Mouse (Mus musculus) liver, embryonic 16.5 days (tissue): ENCODE results near the gene Zfp560. TPM values are rescaled to one million over a fixed set of nuclear protein-coding genes. Genes with fewer than 3 reads are reported as not detected.
"Not testable (repeated sequence)": the region's sequence is repeated elsewhere in the genome, so short reads cannot be mapped to it uniquely, and the experiment has no call there.

Experiments
- ATAC-seq: fragments of 200-750 bp; cut with Nextera tagmentation; 2 replicates; pipeline ENCODE4 v1.8.0; 2017; ENCODE audit warnings: low read depth, mild to moderate bottlenecking, moderate number of reproducible peaks, moderate library complexity
- H3K27ac ChIP-seq: fragments of 300-500 bp; sonication (generic); 2 replicates; pipeline ENCODE4 v1.5.1; 2014; ENCODE audit warnings: mild to moderate bottlenecking, low read length
- H3K27me3 ChIP-seq: fragments of 300-500 bp; sonication (generic); 2 replicates; pipeline ENCODE4 v1.6.1; 2014; ENCODE audit warnings: low read depth, low read length, mixed read lengths; ENCODE audit not compliant: control insufficient read depth, insufficient read depth
- H3K36me3 ChIP-seq: fragments of 300-500 bp; sonication (generic); 2 replicates; pipeline ENCODE4 v1.6.1; 2014; ENCODE audit warnings: mild to moderate bottlenecking; ENCODE audit not compliant: control insufficient read depth, insufficient read depth
- H3K4me1 ChIP-seq: fragments of 300-500 bp; sonication (generic); 2 replicates; pipeline ENCODE4 v1.6.1; 2014; ENCODE audit warnings: low read depth, low read length, mixed read lengths; ENCODE audit not compliant: control insufficient read depth
- H3K4me2 ChIP-seq: fragments of 300-500 bp; sonication (generic); 2 replicates; pipeline ENCODE4 v1.6.1; 2014; ENCODE audit warnings: low read depth, low read length, mixed read lengths
- H3K4me3 ChIP-seq: fragments of 300-500 bp; sonication (generic); 2 replicates; pipeline ENCODE4 v1.5.1; 2014; ENCODE audit warnings: low read depth, mild to moderate bottlenecking, low read length
- H3K9ac ChIP-seq: fragments of 300-500 bp; sonication (generic); 2 replicates; pipeline ENCODE4 v1.6.1; 2014; ENCODE audit warnings: low read depth, low read length
- H3K9me3 ChIP-seq: fragments of 300-500 bp; sonication (generic); replicated peaks from 2 replicates; pipeline ENCODE4 v1.6.1; 2016; ENCODE audit warnings: low read length; ENCODE audit not compliant: control insufficient read depth
- WGBS: fragments of 180-500 bp; shearing (Covaris S2); extraction: QIAGEN DNeasy Blood & Tissue Kit; methylation state at CpG from one replicate; pipeline ENCODE4 v1.1.7; 2014; ENCODE audit not compliant: insufficient replicate concordance; 5-methylcytosine and 5-hydroxymethylcytosine counted together
- polyA plus RNA-seq: library from polyadenylated mRNA; unstranded; fragments of >200 nt; fragmentation: Nextera tagmentation; extraction: Ambion mirVana; gene quantifications from 2 replicates; pipeline ENCODE4 v1.2.1, GENCODE M21; 2015

Zfp560 gene
- polyA plus RNA-seq, 1 experiment from 2014 or later, result 7.8 TPM

DNA sequence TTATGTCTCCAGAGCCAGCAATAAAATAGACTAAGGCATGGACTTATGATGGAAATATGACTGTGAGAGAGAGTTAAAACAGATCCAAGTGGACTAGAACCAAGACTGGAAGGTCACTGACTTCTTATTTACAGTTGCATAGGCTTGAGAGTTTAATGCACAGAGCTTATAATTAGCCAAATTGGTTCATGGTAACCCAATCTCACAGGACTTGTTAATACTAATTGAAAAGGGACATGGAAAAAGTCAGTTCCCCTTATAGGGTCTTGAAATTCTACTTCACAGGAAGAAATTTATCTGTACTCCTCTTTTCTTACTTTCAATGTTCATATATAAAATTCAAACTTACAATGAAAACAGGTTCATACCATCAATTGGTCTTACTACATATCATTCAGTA is 49.0 kb downstream of the Zfp560 start, which contains the start of gene Olfr18:
Olfr18 (minus strand) TSS at position 101 of the 400 bp plus-strand sequence.
- Histone ChIP-seq H3K36me3 (no peaks in the 10 kb centered on the region), H3K4me2 (no peak within 1 kb of the TSS), H3K27ac (no peak within 1 kb of the TSS), H3K9ac (no peak within 1 kb of the TSS), H3K27me3 (no peaks in the 10 kb centered on the region), H3K4me3 (no peak within 1 kb of the TSS), H3K9me3 (no peaks in the 10 kb centered on the region), H3K4me1 (no peaks in the 10 kb centered on the region)
- ATAC-seq, result no peak

GRCm38 (mm10) chr9:20298232-20298631 is 86.7 kb downstream of the Zfp560 start, which contains the start of gene Olfr873:
Gene Olfr873, plus strand, starts transcription at chr9:20298532.
- Histone ChIP-seq H3K27ac (no peak within 1 kb of the TSS), H3K4me2 (no peak within 1 kb of the TSS), H3K27me3 (no peaks in the 10 kb centered on the region), H3K4me1 (no peaks in the 10 kb centered on the region), H3K36me3 (no peaks in the 10 kb centered on the region), H3K9me3 (no peaks in the 10 kb centered on the region), H3K9ac (no peak within 1 kb of the TSS), H3K4me3 (no peak within 1 kb of the TSS)
- WGBS, result 52% methylated on average over 1 of the region's 1 CpGs
- ATAC-seq, result no peak

DNA sequence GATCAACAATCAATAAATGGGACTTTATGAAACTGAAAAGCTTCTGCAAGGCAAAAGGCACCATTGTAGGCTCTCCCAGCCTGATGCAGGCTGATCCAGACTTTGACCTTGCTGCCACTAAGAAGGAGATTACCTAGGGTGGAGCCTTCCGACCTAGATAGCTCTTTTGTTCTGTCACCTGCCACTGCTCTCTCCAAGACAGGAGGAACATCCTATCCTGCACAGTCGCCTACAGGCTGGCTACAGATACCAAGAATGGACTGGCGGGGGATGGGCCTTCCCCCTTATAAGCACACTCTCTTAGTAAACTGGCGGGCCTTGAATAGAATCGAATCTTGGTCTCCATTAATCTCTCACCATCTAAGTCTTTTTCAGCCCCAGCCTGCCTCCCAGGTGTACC is 89.4 kb downstream of the Zfp560 start:
- not testable (repeated sequence) for H3K4me1 ChIP-seq, H3K9me3 ChIP-seq, H3K9ac ChIP-seq, ATAC-seq, H3K27ac ChIP-seq, H3K4me2 ChIP-seq, H3K27me3 ChIP-seq, H3K36me3 ChIP-seq, H3K4me3 ChIP-seq
- WGBS, result 58% methylated on average over 5 of the region's 5 CpGs

Other genes starting within 250 kb of the Zfp560 start
- gene Olfr870, start 211.1 kb downstream of the Zfp560 start, polyA plus RNA-seq, result not detected in 2 replicates
- gene Olfr871, start 173.0 kb downstream of the Zfp560 start, polyA plus RNA-seq, result not detected in 2 replicates
- not detected in 2 replicates for gene Olfr872, start 148.1 kb downstream of the Zfp560 start, polyA plus RNA-seq
- gene Olfr39, start 102.8 kb downstream of the Zfp560 start, polyA plus RNA-seq, result not detected in 2 replicates
- not detected in 2 replicates for gene Olfr873, start 86.6 kb downstream of the Zfp560 start, polyA plus RNA-seq
- gene Olfr18, start 49.1 kb downstream of the Zfp560 start, polyA plus RNA-seq, result not detected in 2 replicates
- 3.8 and 4.7 TPM in 2 replicates for gene Zfp26, start 75.0 kb upstream of the Zfp560 start, polyA plus RNA-seq
- gene Zfp426, start 107.6 kb upstream of the Zfp560 start, polyA plus RNA-seq, result 6.4 and 8.4 TPM in 2 replicates
- 12.0 and 13.5 TPM in 2 replicates for gene Zfp266, start 136.2 kb upstream of the Zfp560 start, polyA plus RNA-seq
- gene Zfp846, start 196.1 kb upstream of the Zfp560 start, polyA plus RNA-seq, result 2.0 and 2.1 TPM in 2 replicates